Mouse (Mus musculus): ENCODE data around the gene Rpl5. TPM values are rescaled to one million over a fixed set of nuclear protein-coding genes. Genes with fewer than 3 reads are reported as not detected.
A peak's percentile ranks its signal among the peaks of the same experiment; 100 is the strongest.

The Rpl5 gene
- 100 to 1,000 TPM in 1 of 2 experiments, 10 to 100 TPM in 1; 99.1 to 122 TPM for polyA plus RNA-seq (2017; shearing (Covaris generic))

DNA sequence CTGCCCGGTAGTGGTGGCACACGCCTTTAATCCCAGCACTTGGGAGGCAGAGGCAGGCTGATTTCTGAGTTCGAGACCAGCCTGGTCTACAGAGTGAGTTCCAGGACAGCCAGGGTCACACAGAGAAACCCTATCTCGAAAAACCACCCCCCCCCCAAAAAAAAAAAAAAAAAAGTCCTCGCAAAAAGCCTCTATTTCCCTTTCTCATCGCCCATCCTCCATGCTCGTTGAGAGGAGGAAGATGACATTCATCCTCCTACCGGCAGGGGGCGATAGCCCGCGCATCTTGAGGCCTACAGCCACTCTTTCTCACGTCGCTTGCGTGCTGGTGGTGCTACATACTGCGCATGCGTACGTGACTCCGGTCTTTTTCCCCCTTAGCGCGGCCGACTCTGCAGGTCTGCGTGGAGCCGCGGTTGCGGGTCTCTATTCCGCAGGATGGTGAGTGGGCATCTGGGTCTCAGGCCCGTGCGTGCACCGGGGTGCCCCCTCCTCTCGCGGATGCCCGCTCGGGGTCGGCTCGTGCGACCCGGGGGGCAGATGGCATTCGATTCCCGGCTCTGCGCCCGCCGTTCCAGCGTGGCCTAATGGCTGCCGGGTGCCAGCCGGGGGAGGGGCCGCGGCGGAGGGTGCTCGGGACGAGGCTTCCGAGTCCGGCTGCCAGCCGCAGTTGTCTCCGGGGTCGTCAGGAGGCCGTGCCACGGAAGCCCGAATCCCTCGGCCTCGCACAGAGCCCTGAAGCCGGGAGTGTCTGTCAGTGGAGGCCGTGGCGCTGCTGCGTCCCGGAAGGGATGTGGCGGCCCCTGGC lies at the start of gene Rpl5:
TSS of gene Rpl5 (plus strand) at position 297 of the 808 bp plus-strand sequence.
- ATAC-seq = peak; percentile 89

DNA sequence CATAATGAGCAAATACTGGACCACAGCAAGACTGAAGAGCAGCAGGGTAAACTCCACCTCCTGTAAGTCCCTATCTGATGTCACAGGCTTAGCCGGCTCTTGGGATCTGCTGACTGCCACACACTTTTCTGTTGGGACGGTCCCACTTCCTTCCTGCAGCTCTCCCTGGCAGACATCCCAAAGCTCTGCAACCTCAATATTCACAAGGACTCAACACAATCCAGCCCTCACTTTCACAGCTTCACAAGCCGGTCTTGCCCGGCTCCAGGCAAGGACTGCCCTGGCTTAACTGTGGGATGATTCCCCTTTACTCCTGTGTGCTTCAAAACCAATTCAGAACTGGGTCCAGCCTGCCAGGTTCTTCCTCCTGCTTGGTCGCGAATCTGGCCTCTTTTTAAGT lies 46.5 kb upstream of the Rpl5 start:
- ATAC-seq = no peak

DNA sequence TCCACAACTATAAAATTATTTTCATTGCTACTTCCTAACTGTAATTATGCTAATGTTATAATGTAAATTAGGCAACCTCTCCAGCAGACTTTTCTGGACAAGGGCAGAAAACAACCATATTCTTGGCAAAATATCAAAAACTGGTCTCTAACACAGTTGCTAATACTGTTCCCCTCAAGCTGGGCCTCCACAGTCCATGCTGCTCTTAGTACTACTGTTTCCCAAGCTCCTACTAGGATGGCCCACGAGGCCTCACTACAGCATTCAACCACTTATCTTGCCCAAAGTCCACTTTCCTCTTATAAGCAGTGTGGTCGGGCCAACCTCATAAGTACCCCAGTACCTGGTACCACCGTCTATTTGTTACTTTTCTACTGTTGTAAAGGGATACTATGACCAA lies 45.7 kb upstream of the Rpl5 start:
- no peak for ATAC-seq

DNA sequence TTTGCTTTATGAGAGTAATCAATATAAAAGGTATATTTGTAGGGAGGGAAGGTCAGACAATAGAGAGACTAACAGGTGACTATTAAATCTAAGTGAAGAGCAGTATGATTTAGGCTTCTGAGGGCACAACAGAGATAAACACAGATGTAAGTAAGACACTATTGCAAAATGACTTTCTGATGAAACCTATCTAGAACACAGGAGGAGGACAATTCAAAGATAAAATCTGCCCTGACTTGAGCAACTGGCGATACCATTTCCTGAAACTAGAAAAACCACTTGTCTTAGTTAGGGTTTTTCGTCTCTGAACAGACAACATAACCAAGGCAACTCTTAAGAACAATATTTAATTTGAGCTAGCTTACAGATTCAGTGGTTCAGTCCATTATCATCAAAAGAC lies 44.8 kb upstream of the Rpl5 start:
- ATAC-seq = no peak

DNA sequence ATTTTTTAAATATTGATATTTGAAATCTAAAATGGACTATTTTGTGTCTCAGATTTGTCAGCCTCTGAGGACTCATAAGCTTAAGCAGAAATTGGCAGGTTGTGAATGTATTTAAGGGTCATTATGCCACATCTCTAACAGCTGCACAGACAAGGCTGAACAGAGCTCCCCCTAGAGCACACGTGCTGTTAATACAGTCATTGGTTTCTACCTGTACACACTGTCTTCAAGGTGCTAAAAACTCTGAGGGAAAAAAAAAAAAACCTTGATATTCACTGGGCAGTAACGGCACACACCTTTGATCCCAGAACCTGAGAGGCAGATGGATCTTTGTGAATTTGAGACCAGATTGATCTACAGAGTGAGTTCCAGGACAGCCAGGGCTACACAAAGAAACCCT lies 41.3 kb upstream of the Rpl5 start:
- ATAC-seq = peak; percentile 74

DNA sequence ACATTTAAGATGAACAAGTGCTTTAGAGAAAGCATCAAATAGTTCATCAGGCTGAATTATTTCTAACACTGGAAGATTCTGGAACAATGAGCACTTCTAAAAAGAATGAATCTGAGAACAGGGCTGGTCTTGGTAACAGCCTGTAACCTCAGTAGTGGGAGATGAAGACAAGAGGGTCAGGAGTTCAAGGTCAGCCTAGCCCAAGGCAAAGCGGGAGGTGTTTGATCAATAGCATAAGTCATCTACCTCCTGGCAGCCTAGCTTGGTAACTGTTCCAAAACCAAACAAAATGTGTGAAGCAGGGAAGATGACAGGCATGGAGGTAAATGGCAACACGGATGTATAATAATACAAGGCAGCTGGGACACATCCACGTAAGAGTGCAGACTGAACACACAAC lies 36.3 kb upstream of the Rpl5 start:
- no peak for ATAC-seq

DNA sequence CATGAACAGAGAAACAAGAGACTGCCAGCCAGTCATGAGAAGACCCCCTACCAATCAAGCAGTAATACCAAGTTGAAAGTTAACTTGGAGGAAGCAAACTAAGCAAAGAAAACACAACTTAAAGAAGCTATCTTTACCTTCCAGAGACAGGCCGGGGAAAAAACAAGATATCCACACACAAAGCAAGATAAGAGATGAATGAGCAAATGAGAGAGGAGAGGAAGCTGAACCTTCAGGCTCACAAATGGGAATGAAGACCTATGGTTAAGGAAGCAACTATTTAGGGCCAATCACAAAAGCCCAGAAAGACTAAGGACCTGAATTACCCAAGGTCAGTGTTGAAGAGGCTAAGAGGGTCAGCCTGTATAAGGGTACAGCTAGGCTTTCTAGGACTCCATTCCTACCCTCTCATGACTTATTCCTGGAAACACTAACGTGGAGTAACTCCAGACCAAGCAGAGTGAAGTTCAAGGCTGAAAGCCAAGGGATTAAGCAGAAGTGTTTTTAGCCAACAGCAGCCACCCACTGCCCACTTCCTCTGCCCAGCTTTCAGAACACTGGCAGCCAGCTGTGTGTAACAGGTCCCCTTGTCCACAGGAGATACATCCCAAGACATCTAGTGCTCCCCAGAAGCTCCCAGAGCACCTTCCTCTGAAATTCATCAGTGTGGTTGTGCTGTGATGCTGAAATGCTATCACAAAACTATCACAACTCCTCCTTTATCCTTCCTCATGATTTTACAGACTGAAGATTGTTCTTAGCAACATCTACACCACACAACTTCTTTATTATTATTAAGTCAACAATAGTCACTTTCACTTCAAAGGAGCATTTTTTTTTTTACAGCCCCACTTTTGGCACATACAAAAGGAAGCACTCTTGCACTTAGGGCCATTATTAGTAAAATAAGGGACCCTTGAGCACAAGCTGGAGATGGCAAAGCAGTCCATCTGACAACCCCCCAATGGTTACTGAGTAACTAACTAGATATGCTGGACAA lies 33.9 kb upstream of the Rpl5 start:
- no peak for ATAC-seq

DNA sequence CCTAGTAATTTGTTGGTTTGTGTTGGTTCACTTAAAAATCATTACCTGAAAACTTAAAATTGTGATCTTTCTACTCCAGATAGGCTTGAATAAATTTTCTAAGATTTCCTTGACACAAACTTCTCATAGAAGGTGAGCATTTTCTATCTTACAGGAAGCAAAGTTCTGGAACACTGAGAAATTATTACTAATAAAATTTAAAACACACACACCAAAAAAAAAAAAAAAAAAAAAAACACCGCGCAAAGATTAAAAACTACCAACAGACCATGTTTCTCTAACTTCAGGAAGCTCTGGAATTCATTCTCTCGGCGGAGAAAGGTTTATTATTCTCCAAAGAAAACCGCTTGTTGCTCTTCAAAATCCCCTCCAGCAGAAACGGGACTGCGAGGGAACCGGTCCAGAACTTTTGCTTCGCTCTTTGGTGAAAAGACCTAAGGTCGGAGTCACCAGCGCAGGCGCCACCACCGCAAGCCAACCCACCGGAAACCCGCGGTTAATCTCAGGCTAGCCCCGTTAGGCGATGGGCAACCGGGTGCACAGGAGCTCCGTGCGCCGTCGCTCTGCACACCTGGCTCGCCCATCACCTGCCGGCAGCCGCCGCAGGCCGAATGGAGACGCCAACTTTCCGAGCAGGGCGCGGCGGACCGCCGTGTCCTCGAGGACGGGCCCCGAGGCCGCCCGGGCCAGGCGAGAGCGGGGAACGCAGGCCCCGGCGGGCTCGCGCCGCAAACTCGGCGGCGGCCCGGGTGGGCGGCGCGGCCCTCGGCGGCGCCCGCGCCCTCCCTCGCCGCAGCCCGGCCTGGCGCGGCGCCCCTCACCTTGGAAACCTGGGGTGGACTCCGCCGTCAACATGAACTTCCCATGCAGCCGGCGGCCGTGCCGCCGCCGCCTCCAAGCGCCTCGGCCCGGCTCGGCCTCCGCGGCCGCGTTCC lies 32.1 kb upstream of the Rpl5 start:
- ATAC-seq = peak; percentile 79

DNA sequence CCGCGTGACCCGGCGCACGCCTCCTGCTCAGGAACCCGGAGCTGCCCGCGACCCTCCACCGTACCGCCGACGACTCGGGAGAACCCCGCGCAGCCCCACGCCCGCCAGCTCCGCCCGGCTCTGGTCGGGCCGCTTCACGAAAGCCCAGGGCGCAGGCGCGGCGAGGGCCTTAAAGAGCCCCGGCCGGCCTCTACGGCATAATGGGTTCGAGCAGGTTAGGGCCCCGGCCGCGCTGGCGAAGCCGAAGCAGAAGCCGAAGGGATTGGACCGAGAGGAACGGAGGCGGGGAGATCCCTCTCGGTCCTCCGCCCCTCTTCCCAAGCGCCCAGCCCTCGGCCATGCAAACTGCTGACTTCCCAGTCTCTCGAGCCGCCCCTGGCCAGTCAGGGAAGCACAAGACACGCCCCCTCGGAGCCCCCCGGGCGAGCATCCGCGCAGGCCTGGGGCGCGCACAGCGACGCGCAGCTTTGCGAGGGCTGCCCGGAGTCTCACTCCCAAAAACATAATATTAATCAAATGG lies 31.3 kb upstream of the Rpl5 start:
- peak; percentile 68 for ATAC-seq

DNA sequence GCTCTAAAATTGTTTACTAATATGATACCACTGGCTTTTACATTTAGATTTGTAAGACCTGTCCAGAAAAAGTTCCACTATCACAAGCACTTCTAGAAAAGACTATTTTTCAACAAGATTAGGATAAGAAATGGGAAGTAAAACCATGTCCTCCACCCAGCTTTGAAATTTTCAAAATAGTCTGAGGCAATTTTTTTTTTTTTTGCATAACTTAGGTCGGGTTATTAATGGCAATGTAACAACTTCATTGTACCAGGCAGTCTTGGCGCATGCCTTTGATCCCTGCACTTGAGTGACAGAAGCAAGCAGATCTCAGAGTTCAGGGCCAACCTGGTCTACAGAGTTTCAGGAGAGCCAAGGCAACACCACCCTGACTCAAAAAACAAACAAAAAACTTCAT lies 30.6 kb upstream of the Rpl5 start:
- no peak for ATAC-seq

DNA sequence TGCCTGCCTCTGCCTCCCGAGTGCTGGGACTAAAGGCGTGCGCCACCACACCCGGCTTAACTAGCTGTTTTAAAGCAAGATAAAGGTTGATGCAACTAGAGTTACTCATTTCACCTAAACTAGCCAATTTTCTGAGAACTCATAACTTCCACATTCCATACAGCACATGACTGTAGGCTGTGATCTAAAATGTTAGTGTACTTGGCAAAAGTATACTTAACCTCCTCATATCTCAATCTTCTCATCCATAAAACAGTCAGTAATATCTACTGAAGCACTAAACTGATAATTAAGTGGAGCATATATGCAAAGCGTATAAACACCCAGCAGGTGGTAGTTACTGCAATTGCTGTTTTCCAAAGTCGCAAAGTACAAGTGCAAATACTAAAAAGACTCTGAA lies 27.0 kb upstream of the Rpl5 start:
- no peak for ATAC-seq

DNA sequence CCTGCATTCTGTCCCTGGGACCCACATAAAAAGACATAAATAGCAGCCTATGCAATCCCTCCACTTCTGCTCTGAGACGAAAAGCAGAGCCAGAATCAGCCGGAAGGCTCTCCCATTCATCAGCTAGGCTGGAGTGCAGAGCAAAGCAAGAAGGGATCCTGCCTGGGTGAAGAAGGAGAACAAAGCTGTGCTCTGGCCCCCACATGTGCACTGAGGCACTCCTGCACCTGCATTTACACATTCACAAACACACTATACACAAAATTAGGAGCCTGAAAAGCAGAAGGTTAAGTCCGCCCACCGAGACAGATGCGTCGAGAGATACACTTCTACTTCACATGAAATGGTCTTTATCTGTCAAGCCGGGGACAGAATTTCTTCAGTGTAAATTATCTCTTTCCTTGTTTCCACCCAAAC lies 26.4 kb upstream of the Rpl5 start:
- ATAC-seq = no peak

DNA sequence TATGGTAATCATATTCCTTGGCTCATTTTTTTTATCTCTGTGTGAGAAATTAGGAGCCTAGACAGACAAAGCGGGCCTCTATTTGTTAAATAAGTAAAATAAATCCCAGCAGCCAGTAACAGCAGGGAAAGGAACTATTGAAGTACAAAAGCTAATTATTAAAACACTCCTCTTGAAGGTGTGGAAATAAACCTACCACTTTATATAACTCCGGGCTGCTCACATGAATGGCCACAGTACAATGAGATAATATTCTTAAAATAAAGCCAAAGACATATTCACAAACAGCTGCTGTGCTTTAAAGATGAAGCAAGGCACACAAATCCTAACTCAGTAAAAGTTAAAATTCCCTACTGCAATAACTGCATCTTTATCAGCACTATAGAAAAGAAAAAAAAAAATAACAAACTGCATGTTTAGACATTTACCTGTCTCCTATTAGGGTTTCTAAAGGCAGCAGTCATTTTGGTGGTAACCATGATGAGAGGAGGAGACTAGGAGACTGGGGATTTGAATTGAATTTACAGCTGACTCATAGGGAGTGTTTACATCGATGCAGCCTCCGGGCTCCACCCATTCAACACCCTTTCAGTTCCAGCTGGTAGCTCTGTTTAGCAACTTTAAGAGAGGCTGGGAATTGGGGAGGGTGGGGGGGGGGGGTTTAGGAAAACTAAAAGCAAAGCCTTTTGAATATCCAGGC lies 25.6 kb upstream of the Rpl5 start, which contains the start of gene Evi5:
TSS of gene Evi5 (minus strand) at position 547 of the 700 bp plus-strand sequence.
- ATAC-seq = no peak

DNA sequence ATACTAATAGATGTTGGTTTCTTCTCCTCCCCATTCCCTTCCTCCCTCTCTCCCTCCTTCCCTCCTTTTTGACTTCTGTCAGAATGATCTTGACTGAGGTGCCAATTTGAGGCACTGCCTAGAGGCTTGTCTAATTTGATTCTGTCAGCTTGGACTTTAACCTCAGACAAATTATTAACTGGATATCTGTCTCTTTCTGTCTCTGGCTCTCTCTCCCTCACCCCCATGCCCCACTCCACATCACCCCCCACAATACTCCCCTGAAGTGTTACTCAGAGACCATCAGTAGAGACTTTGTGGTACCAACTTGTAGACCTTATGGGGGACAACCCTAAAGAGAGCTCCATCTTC lies 25.1 kb upstream of the Rpl5 start:
- no peak for ATAC-seq

DNA sequence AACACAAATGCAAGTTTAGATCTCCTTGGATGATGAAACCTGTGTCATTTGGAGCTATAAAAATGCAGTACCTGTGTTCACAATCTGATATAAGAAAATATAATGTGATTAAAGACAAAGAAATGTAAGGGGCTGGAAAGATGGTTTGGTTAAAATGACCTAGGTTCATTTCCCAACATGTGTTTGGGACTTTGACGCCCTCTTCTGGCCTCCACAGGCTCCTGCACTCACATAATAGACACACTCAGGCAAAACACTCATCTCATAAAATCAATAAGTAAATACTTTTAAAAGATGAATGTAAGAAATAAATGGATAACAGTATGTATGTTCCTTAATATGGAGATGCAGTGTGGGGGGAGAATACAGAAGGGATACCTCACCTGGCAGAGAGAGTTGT lies 23.2 kb upstream of the Rpl5 start:
- no peak for ATAC-seq

DNA sequence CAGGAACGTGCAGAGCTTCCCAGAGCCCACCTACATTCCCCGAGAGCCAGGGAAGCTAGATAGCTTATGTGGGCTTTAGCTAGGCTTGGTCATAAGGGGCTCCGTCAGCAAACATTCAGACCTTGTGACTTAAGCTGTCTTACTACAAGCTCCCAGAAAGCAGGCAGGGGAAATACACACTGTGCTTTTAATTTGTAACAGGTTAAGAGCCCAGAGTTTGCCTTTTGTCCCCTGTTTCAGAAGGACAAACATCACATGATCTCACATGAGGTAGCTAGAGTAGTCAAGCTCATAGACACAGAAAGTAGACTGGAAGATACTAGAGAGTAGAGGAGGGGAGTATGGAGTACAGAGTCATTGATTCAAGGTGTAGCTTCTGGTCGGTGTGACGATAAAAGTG lies 19.6 kb upstream of the Rpl5 start:
- ATAC-seq = no peak

DNA sequence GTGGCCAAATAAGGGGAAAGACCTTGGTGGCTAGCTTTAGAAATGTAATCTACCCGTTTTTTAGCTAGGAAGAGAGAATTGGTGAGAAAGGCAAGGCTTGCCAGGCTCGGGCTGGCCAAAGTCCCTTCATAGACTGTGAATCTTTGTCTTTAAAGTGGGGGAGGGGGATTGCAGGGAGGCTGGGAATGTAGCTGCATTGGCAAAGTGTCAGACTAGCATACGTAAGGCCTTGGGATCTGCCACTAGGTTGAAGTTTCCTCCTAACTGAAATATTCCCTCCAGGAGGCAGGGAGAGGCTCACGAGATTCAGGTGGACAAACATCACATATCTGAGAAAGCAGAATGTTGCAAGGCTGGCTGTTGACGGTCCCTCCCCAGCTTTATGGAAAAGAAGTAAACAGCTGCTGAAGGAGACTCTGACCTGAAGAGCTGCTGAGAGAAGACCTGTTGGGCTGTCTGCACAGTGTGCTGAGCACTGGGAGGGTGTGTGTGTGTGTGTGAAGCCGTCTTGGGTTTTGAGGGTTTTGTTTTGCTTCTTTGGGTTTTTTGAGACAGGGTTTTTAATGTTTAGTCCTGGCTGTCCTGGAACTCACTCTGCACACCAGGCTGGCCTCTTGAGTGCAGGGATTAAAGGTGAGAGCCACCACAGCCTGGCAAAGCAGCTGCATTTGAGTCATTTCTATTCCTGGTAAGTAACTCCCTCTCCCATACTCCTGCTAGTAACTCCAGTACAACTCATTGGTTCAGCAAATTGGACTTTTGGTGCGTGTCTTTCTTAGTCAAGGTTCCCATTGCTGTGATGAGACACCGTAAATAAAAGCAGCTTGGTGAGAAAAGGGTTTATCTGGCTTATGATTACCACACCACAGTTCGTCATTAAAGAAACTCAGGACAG lies 10.1 kb upstream of the Rpl5 start:
- no peak for ATAC-seq

DNA sequence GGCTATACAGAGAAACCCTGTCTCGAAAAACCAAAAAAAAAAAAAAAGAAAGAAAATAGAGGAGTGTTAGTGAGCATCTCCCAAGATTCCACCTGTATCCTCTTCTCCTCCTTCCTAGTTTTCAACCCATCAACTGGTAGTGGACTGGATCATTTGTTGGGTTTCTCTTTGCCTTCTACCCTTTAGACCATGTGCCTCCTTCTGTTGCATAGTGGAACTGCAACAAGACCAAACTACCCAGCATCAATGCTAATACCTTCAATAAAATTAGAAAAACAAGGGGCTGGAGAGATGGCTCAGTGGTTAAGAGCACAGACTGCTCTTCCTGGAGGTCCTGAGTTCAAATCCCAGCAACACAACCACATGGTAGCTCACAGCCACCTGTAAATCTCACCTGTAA lies 8.8 kb upstream of the Rpl5 start:
- ATAC-seq = peak; percentile 73

DNA sequence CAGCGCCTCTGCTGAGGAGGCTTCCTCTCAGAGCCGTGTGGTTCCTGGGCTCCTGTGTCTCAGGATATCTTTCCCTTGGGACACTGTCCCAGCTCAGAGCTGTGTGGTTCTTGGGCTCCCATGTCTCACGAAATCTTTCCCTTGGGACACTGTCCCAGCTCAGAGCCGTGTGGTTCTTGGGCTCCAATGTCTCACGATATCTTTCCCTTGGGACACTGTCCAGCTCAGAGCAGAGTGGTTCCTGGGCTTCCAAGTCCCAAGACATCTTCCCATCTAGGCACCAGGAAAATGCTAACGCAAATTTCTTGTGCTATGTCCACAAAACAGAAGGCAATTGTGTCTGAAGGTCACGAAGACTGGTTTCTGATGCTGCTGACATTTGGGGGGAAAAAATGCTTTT lies 5.6 kb upstream of the Rpl5 start:
- ATAC-seq = no peak

DNA sequence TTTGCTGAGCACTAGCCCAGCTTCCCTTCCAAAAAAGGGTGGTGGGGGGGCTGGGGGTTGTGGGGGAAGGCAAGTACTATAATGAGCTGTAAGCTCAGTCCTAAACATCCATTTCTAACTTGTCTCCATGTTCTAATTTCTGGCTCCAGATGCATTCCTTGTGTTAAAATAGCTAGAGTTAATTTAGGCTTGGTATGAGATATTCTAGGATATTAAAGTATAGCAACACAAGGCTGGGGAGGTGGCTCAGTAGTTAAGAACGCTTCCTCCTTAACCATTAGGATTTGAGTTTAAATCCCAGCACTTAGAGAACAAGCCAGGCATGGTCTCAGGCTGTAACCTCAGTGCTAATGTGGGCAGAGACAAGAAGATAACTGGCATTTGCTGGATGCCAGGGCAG lies 4.0 kb upstream of the Rpl5 start:
- ATAC-seq = no peak
